Mouse (Mus musculus) limb, embryonic 12.5 days (tissue): ENCODE measurements around the gene Retsat. TPM values are rescaled to one million over a fixed set of nuclear protein-coding genes. Genes with fewer than 3 reads are reported as not detected.
A peak's percentile ranks its signal among the peaks of the same experiment; 100 is the strongest.

ENCODE experiments used
- ATAC-seq: fragments of 200-750 bp; cut with Nextera tagmentation; 2 replicates; pipeline ENCODE4 v1.8.0; 2017; ENCODE audit warnings: low read depth, moderate TSS enrichment; ENCODE audit not compliant: insufficient number of reproducible peaks, insufficient read depth, low FRiP score, low TSS enrichment
- H3K27ac ChIP-seq: fragments of 300-500 bp; sonication (generic); 2 replicates; pipeline ENCODE4 v1.5.1; 2016; ENCODE audit warnings: mild to moderate bottlenecking, moderate library complexity
- H3K27me3 ChIP-seq: fragments of 300-500 bp; sonication (generic); 2 replicates; pipeline ENCODE4 v1.6.1; 2016; ENCODE audit warnings: mild to moderate bottlenecking, moderate library complexity
- H3K36me3 ChIP-seq: fragments of 300-500 bp; sonication (generic); 2 replicates; pipeline ENCODE4 v1.6.1; 2016; ENCODE audit warnings: mild to moderate bottlenecking, moderate library complexity
- H3K4me1 ChIP-seq: fragments of 300-500 bp; sonication (generic); replicated peaks from 2 replicates; pipeline ENCODE4 v1.6.1; 2016
- H3K4me2 ChIP-seq: fragments of 300-500 bp; sonication (generic); 2 replicates; pipeline ENCODE4 v1.6.1; 2016; ENCODE audit warnings: mild to moderate bottlenecking, moderate library complexity
- H3K4me3 ChIP-seq: fragments of 300-500 bp; sonication (generic); replicated peaks from 2 replicates; pipeline ENCODE4 v1.5.1; 2016; ENCODE audit warnings: mild to moderate bottlenecking
- H3K9ac ChIP-seq: fragments of 300-500 bp; sonication (generic); replicated peaks from 2 replicates; pipeline ENCODE4 v1.6.1; 2016; ENCODE audit warnings: mild to moderate bottlenecking, moderate library complexity
- H3K9me3 ChIP-seq: fragments of 300-500 bp; sonication (generic); 2 replicates; pipeline ENCODE4 v1.6.1; 2016; ENCODE audit warnings: mild to moderate bottlenecking, moderate library complexity
- WGBS: fragments of 180-500 bp; shearing (Covaris S2); methylation state at CpG from one replicate; pipeline ENCODE4 v1.1.7; 2016; 5-methylcytosine and 5-hydroxymethylcytosine counted together
- polyA plus RNA-seq: library from polyadenylated mRNA; unstranded; fragments of >200 nt; fragmentation: Nextera tagmentation; extraction: Ambion mirVana; gene quantifications from 2 replicates; pipeline ENCODE4 v1.2.1, GENCODE M21; 2016

Retsat gene
- polyA plus RNA-seq, 1 experiment from 2014 or later, result 10.8 TPM

GRCm38 (mm10) chr6:72590111-72590510 lies 8.2 kb upstream of the Retsat start:
- no peak for ATAC-seq
- no peaks in the 10 kb centered on the region for H3K4me1 ChIP-seq
- no peaks in the 10 kb centered on the region for H3K27me3 ChIP-seq
- H3K36me3 ChIP-seq, result peaks cover 15% of the 10 kb centered on the region
- no peak overlapping the region for H3K4me3 ChIP-seq
- H3K27ac ChIP-seq, result no peak overlapping the region
- no peaks in the 10 kb centered on the region for H3K9me3 ChIP-seq
- H3K4me2 ChIP-seq, result no peak overlapping the region
- H3K9ac ChIP-seq, result no peak overlapping the region

- Histone ChIP-seq H3K4me1 (peaks cover 10% of the 10 kb centered on the region), H3K36me3 (no peaks in the 10 kb centered on the region), H3K9me3 (no peaks in the 10 kb centered on the region), H3K27me3 (no peaks in the 10 kb centered on the region), H3K4me2 (no peak overlapping the region), H3K27ac (no peak overlapping the region), H3K4me3 (no peak overlapping the region), H3K9ac (no peak overlapping the region)
- 81% methylated on average over 6 of the region's 6 CpGs for WGBS
- ATAC-seq, result no peak
Observed at GRCm38 (mm10) chr6:72593011-72593803, 5.1 kb upstream of the Retsat start.

GRCm38 (mm10) chr6:72593914-72594313 lies 4.4 kb upstream of the Retsat start:
- WGBS, result 69% methylated on average over 5 of the region's 5 CpGs
- Histone ChIP-seq H3K9ac (no peak overlapping the region), H3K4me1 (peaks cover 13% of the 10 kb centered on the region), H3K9me3 (no peaks in the 10 kb centered on the region), H3K27me3 (no peaks in the 10 kb centered on the region), H3K4me3 (no peak overlapping the region), H3K36me3 (no peaks in the 10 kb centered on the region), H3K4me2 (no peak overlapping the region), H3K27ac (no peak overlapping the region)
- no peak for ATAC-seq

GRCm38 (mm10) chr6:72597083-72597874 lies 996 bp upstream of the Retsat start:
- 44% methylated on average over 13 of the region's 13 CpGs for WGBS
- no peak overlapping the region for H3K27ac ChIP-seq
- no peaks in the 10 kb centered on the region for H3K27me3 ChIP-seq
- H3K36me3 ChIP-seq, result no peaks in the 10 kb centered on the region
- H3K4me2 ChIP-seq, result peak overlapping the region; percentile 71
- H3K4me3 ChIP-seq, result peak overlapping the region; percentile 63
- no peaks in the 10 kb centered on the region for H3K9me3 ChIP-seq
- H3K4me1 ChIP-seq, result peaks cover 17% of the 10 kb centered on the region
- no peak for ATAC-seq
- peak overlapping the region; percentile 61 for H3K9ac ChIP-seq

GRCm38 (mm10) chr6:72598791-72599557 lies 699 bp downstream of the Retsat start:
- Histone ChIP-seq H3K27ac (peak overlapping the region; percentile 79), H3K27me3 (no peaks in the 10 kb centered on the region), H3K9ac (peak overlapping the region; percentile 72), H3K9me3 (no peaks in the 10 kb centered on the region), H3K36me3 (peaks cover 8% of the 10 kb centered on the region), H3K4me3 (peak overlapping the region; percentile 63), H3K4me1 (peaks cover 17% of the 10 kb centered on the region), H3K4me2 (peak overlapping the region; percentile 71)
- 44% methylated on average over 12 of the region's 12 CpGs for WGBS
- ATAC-seq, result 0 out of 2 replicates have a peak, but pooled peaks have one; percentile 12

GRCm38 (mm10) chr6:72600216-72600615 lies 1.9 kb downstream of the Retsat start:
- H3K9me3 ChIP-seq, result no peaks in the 10 kb centered on the region
- no peak overlapping the region for H3K9ac ChIP-seq
- no peak overlapping the region for H3K4me2 ChIP-seq
- H3K36me3 ChIP-seq, result peaks cover 21% of the 10 kb centered on the region
- WGBS, result 75% methylated on average over 6 of the region's 6 CpGs
- H3K27me3 ChIP-seq, result no peaks in the 10 kb centered on the region
- H3K4me1 ChIP-seq, result peaks cover 17% of the 10 kb centered on the region
- no peak overlapping the region for H3K27ac ChIP-seq
- no peak overlapping the region for H3K4me3 ChIP-seq
- ATAC-seq, result no peak

- H3K27me3 ChIP-seq, result no peaks in the 10 kb centered on the region
Observed at GRCm38 (mm10) chr6:72600771-72601170, 2.5 kb downstream of the Retsat start.

GRCm38 (mm10) chr6:72601732-72602131 lies 3.5 kb downstream of the Retsat start:
- H3K9ac ChIP-seq, result no peak overlapping the region
- no peak overlapping the region for H3K4me2 ChIP-seq
- no peak overlapping the region for H3K4me3 ChIP-seq
- H3K4me1 ChIP-seq, result peaks cover 17% of the 10 kb centered on the region
- no peaks in the 10 kb centered on the region for H3K9me3 ChIP-seq
- no peak for ATAC-seq
- WGBS, result 55% methylated on average over 1 of the region's 1 CpGs
- H3K27me3 ChIP-seq, result no peaks in the 10 kb centered on the region
- peaks cover 36% of the 10 kb centered on the region for H3K36me3 ChIP-seq
- H3K27ac ChIP-seq, result no peak overlapping the region

More at GRCm38 (mm10) chr6:72600771-72601170, 2.5 kb downstream of the Retsat start:
- Histone ChIP-seq H3K4me2 (no peak overlapping the region), H3K9ac (no peak overlapping the region), H3K9me3 (no peaks in the 10 kb centered on the region), H3K4me3 (no peak overlapping the region), H3K4me1 (peaks cover 17% of the 10 kb centered on the region), H3K36me3 (peaks cover 26% of the 10 kb centered on the region), H3K27ac (no peak overlapping the region)
- no peak for ATAC-seq
- 86% methylated on average over 12 of the region's 12 CpGs for WGBS

- WGBS, result 84% methylated on average over 2 of the region's 2 CpGs
- H3K4me3 ChIP-seq, result no peak overlapping the region
- H3K4me1 ChIP-seq, result peaks cover 3% of the 10 kb centered on the region
- ATAC-seq, result no peak
- H3K27ac ChIP-seq, result no peak overlapping the region
- H3K4me2 ChIP-seq, result no peak overlapping the region
- no peaks in the 10 kb centered on the region for H3K9me3 ChIP-seq
- H3K9ac ChIP-seq, result no peak overlapping the region
- H3K36me3 ChIP-seq, result peaks cover 52% of the 10 kb centered on the region
- H3K27me3 ChIP-seq, result no peaks in the 10 kb centered on the region
Observed at GRCm38 (mm10) chr6:72604066-72604465, 5.8 kb downstream of the Retsat start.

GRCm38 (mm10) chr6:72607060-72607459 lies 8.8 kb downstream of the Retsat start:
- Histone ChIP-seq H3K4me2 (no peak overlapping the region), H3K4me1 (no peaks in the 10 kb centered on the region), H3K4me3 (no peak overlapping the region), H3K27me3 (no peaks in the 10 kb centered on the region), H3K36me3 (peaks cover 81% of the 10 kb centered on the region), H3K9ac (no peak overlapping the region), H3K9me3 (no peaks in the 10 kb centered on the region), H3K27ac (no peak overlapping the region)
- WGBS, result 90% methylated on average over 4 of the region's 4 CpGs
- ATAC-seq, result no peak

- Histone ChIP-seq H3K4me1 (no peaks in the 10 kb centered on the region), H3K36me3 (peaks cover 81% of the 10 kb centered on the region)
Observed at GRCm38 (mm10) chr6:72607676-72608075, 9.4 kb downstream of the Retsat start.

More at GRCm38 (mm10) chr6:72607676-72608075, 9.4 kb downstream of the Retsat start:
- no peak overlapping the region for H3K4me3 ChIP-seq
- H3K27me3 ChIP-seq, result no peaks in the 10 kb centered on the region
- H3K27ac ChIP-seq, result no peak overlapping the region
- no peak for ATAC-seq
- H3K4me2 ChIP-seq, result no peak overlapping the region
- H3K9me3 ChIP-seq, result no peaks in the 10 kb centered on the region
- WGBS, result 85% methylated on average over 5 of the region's 5 CpGs
- no peak overlapping the region for H3K9ac ChIP-seq
